Mouse (Mus musculus): Measurements from ENCODE around the gene Chaf1a. TPM values are rescaled to one million over a fixed set of nuclear protein-coding genes. Genes with fewer than 3 reads are reported as not detected.

The Chaf1a gene
- polyA plus RNA-seq, 1 experiment from 2014 or later: 12.7 TPM

DNA sequence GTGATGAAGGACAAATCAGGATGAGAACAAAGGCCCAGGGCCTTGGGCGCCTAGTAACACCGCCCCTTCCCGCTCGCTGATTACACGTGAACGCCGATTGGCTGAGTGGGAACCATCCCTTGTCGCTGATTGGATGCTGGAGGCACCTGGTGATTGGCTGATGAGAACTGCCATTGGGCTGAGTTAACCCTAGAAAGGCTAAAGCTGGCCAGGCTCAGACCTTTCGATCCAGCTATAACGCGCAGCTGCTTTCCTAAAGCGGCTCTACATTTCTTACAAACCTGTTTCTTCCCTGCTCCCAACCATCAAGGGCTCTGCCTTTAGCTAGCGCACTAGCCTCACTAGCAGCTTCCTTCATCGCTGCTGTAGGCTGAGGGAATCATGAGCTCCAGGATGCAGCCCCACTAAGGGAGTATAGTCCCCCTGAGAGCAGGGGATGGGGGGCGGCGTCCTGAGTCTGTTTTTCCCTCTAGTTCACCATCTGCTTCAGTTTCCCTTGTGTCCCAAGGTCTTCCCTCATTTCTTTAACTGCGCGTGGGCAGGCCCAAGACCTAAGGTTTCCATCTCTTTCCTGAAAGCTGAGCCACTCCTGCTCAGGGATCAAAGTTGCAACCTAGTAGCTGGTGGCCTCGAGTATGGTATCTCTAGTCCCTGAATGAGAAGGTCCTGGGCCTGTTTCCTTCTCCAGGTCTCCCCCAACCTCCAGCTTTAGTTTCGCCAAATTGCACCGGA is 31.7 kb upstream of the Chaf1a start:
- H3K27ac ChIP-seq (ENCODE audit: low read length): peak overlapping the region; percentile 92
- H3K36me3 ChIP-seq (ENCODE audit: control insufficient read depth, insufficient read depth): peaks cover 12% of the 10 kb centered on the region
- H3K27me3 ChIP-seq (ENCODE audit: control insufficient read depth, insufficient read depth, low read length): no peaks in the 10 kb centered on the region
- H3K9ac ChIP-seq (ENCODE audit: low read length): peak overlapping the region; percentile 85
- peak overlapping the region; percentile 89 for H3K4me3 ChIP-seq (ENCODE audit: low read length)
- H3K9me3 ChIP-seq (replicated peaks; ENCODE audit: control insufficient read depth, low read length): no peaks in the 10 kb centered on the region
- peaks cover 18% of the 10 kb centered on the region for H3K4me1 ChIP-seq (ENCODE audit: control insufficient read depth, insufficient read depth, low read length)
- under 1% methylated on average over 21 of the region's 21 CpGs for WGBS
- peak overlapping the region; percentile 91 for H3K4me2 ChIP-seq (ENCODE audit: low read depth, low read length)
- peak; percentile 88 for ATAC-seq (replicated peaks; ENCODE audit: extremely low read depth, insufficient read depth, low FRiP score)

DNA sequence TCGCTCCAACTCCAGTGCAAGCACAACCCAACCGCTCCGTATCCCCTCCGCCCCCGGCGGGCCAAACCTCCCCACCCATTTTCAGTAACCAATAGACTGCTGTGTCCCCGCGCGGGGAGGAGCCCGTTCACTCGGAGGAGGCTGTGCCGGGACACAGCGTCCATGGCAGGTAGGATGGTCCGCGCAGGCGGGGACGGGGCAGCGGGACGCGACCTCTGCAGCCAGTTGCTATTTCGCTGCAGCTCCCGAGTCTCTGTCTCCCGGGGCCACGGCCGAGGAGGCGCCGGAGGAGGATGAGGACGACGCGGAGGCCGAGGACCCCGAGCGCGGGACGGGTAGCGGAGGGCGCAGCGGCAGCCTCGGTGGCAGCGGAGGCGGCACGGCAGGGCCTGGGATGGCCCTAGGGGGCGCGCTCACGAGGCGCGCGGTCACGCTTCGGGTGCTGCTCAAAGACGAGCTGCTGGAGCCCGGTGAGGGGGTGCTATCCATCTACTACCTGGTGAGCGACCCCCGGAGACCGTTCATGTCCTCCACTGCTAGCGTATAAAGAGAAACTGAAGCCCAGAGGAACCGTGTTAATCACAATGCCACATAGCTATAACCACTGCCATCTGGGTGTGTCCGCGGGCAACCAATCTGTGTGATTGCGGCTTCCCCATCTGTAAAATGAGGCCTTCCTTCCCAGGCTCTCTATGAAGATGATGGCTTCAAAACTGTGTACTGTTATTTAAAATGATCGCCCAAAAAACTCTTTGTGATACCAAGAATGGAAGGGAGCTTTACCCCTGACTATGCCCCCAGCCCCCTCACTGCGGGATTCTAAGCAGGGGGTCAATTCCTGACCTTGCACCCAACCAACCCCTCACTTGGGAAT is 30.9 kb upstream of the Chaf1a start:
- Histone ChIP-seq H3K4me1 (ENCODE audit: control insufficient read depth, insufficient read depth, low read length) (peaks cover 18% of the 10 kb centered on the region), H3K4me2 (ENCODE audit: low read depth, low read length) (peak overlapping the region; percentile 91), H3K36me3 (ENCODE audit: control insufficient read depth, insufficient read depth) (peaks cover 13% of the 10 kb centered on the region), H3K27me3 (ENCODE audit: control insufficient read depth, insufficient read depth, low read length) (no peaks in the 10 kb centered on the region), H3K9me3 (replicated peaks; ENCODE audit: control insufficient read depth, low read length) (no peaks in the 10 kb centered on the region), H3K27ac (ENCODE audit: low read length) (peak overlapping the region; percentile 92), H3K4me3 (ENCODE audit: low read length) (peak overlapping the region; percentile 89), H3K9ac (ENCODE audit: low read length) (peak overlapping the region; percentile 85)
- peak; percentile 91 for ATAC-seq (replicated peaks; ENCODE audit: extremely low read depth, insufficient read depth, low FRiP score)
- 1% methylated on average over 62 of the region's 62 CpGs for WGBS

DNA sequence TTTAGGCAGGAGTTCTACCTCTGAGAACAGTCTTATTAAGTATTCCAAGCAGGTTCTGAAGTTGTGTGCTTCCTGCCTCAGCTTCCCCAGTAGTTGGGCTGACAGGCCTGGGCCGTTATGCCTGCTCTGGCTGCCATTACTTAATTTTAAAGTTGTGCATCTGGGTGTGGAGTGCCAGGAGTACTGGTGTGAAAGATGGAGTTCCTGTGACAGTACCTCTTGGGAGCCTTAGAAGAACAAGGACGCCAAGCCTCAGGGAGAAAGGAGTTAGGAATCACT is 30.3 kb upstream of the Chaf1a start:
- WGBS: 40% methylated on average over 2 of the region's 2 CpGs
- H3K9ac ChIP-seq (ENCODE audit: low read length): peak overlapping the region; percentile 85
- H3K27me3 ChIP-seq (ENCODE audit: control insufficient read depth, insufficient read depth, low read length): no peaks in the 10 kb centered on the region
- peak overlapping the region; percentile 91 for H3K4me2 ChIP-seq (ENCODE audit: low read depth, low read length)
- no peaks in the 10 kb centered on the region for H3K9me3 ChIP-seq (replicated peaks; ENCODE audit: control insufficient read depth, low read length)
- peaks cover 17% of the 10 kb centered on the region for H3K36me3 ChIP-seq (ENCODE audit: control insufficient read depth, insufficient read depth)
- peak overlapping the region; percentile 89 for H3K4me3 ChIP-seq (ENCODE audit: low read length)
- H3K4me1 ChIP-seq (ENCODE audit: control insufficient read depth, insufficient read depth, low read length): peaks cover 18% of the 10 kb centered on the region
- no peak for ATAC-seq (replicated peaks; ENCODE audit: extremely low read depth, insufficient read depth, low FRiP score)
- H3K27ac ChIP-seq (ENCODE audit: low read length): no peak overlapping the region

DNA sequence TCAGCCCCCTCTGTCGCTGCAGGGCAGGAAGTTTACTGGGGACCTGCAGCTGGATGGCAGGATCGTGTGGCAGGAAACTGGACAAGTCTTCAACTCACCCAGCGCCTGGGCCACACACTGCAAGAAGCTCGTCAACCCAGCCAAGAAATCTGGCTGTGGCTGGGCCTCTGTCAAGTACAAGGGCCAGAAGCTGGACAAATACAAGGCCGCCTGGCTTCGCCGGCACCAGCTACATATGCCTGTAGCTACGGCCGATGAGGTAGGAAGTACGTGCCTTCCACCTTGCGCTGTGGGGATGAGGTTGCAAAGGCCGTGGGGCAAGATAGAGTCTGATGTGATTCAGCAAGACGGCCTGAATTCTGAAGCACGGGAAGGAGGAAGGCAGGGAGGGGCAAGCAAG is 30.0 kb upstream of the Chaf1a start:
- H3K27ac ChIP-seq (ENCODE audit: low read length): no peak overlapping the region
- 67% methylated on average over 14 of the region's 14 CpGs for WGBS
- H3K4me1 ChIP-seq (ENCODE audit: control insufficient read depth, insufficient read depth, low read length): peaks cover 18% of the 10 kb centered on the region
- no peak overlapping the region; the same call in 1 of the 2 replicates for H3K4me3 ChIP-seq (ENCODE audit: low read length)
- H3K27me3 ChIP-seq (ENCODE audit: control insufficient read depth, insufficient read depth, low read length): no peaks in the 10 kb centered on the region
- H3K36me3 ChIP-seq (ENCODE audit: control insufficient read depth, insufficient read depth): peaks cover 21% of the 10 kb centered on the region
- H3K4me2 ChIP-seq (ENCODE audit: low read depth, low read length): peak overlapping the region; percentile 91
- no peak for ATAC-seq (replicated peaks; ENCODE audit: extremely low read depth, insufficient read depth, low FRiP score)
- no peaks in the 10 kb centered on the region for H3K9me3 ChIP-seq (replicated peaks; ENCODE audit: control insufficient read depth, low read length)
- H3K9ac ChIP-seq (ENCODE audit: low read length): peak overlapping the region; percentile 85

DNA sequence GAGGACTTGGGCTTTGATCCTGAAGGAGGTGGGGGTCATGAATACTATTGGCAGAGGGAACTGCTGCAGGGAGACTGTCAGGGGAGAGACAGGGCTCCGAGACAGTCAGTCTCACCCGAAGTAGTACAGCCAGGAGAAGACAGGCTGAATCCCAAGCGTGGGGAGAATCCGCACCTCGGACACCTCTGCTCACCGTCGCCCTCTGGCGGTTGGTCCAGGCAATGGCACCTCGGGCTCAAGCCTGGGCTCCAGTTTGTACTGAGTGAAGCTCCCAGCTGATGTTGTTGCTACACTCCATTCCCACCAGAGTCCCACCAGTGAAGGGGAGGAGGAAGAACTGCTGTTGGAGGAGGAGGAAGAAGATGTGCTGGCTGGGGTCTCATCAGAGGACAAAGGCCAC is 29.6 kb upstream of the Chaf1a start:
- no peak for ATAC-seq (replicated peaks; ENCODE audit: extremely low read depth, insufficient read depth, low FRiP score)
- H3K4me2 ChIP-seq (ENCODE audit: low read depth, low read length): peak overlapping the region; percentile 91; the same call in 1 of the 2 replicates
- peak overlapping the region; percentile 18; the same call in 1 of the 2 replicates for H3K9ac ChIP-seq (ENCODE audit: low read length)
- peaks cover 18% of the 10 kb centered on the region for H3K4me1 ChIP-seq (ENCODE audit: control insufficient read depth, insufficient read depth, low read length)
- 15% methylated on average over 9 of the region's 9 CpGs for WGBS
- H3K4me3 ChIP-seq (ENCODE audit: low read length): no peak overlapping the region
- no peaks in the 10 kb centered on the region for H3K27me3 ChIP-seq (ENCODE audit: control insufficient read depth, insufficient read depth, low read length)
- no peak overlapping the region for H3K27ac ChIP-seq (ENCODE audit: low read length)
- no peaks in the 10 kb centered on the region for H3K9me3 ChIP-seq (replicated peaks; ENCODE audit: control insufficient read depth, low read length)
- peaks cover 25% of the 10 kb centered on the region for H3K36me3 ChIP-seq (ENCODE audit: control insufficient read depth, insufficient read depth)

DNA sequence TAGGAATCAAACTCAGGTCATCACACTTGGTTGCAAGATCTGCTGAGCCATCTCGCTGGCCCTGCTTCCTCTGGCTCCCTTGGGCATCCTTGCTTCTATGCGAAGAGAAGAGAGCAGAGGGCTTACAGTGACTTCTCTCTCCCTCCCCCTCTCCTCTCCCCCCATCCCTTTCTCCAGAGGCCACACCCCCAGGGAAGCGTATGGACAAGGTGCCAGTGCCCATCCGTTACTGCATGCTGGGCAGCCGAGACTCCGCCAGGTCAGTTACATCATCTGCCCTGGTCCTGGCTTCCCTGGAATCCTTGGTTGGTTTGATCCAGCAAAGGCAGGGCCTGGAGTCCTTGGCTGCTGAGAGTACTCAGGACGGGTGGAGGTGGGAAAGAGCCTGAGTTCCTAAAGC is 28.8 kb upstream of the Chaf1a start:
- H3K4me2 ChIP-seq (ENCODE audit: low read depth, low read length): no peak overlapping the region
- H3K36me3 ChIP-seq (ENCODE audit: control insufficient read depth, insufficient read depth): peaks cover 33% of the 10 kb centered on the region
- H3K4me3 ChIP-seq (ENCODE audit: low read length): no peak overlapping the region
- H3K9me3 ChIP-seq (replicated peaks; ENCODE audit: control insufficient read depth, low read length): no peaks in the 10 kb centered on the region
- no peak overlapping the region for H3K27ac ChIP-seq (ENCODE audit: low read length)
- WGBS: 87% methylated on average over 7 of the region's 7 CpGs
- no peak overlapping the region for H3K9ac ChIP-seq (ENCODE audit: low read length)
- H3K4me1 ChIP-seq (ENCODE audit: control insufficient read depth, insufficient read depth, low read length): peaks cover 18% of the 10 kb centered on the region
- no peak for ATAC-seq (replicated peaks; ENCODE audit: extremely low read depth, insufficient read depth, low FRiP score)
- H3K27me3 ChIP-seq (ENCODE audit: control insufficient read depth, insufficient read depth, low read length): no peaks in the 10 kb centered on the region

DNA sequence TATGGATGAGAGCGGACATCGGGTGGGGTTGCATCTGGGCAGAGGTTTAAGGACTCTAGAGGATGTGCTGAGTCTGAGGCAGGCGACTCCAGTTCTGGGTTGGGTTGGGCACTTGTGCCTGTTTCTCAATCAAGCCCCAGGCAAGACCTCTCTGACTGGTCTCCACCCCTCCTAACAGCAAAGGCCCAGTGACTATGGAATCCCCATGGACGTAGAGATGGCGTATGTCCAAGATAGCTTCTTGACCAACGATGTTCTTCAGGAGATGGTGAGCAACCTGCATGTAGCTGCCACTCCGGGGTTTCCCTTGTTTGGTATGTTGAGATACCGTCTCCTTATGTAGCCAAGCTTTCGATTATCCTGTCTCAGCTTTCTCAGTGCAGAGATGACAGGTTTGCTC is 24.9 kb upstream of the Chaf1a start:
- Histone ChIP-seq H3K9me3 (replicated peaks; ENCODE audit: control insufficient read depth, low read length) (no peaks in the 10 kb centered on the region), H3K36me3 (ENCODE audit: control insufficient read depth, insufficient read depth) (peaks cover 49% of the 10 kb centered on the region), H3K4me3 (ENCODE audit: low read length) (no peak overlapping the region), H3K4me2 (ENCODE audit: low read depth, low read length) (no peak overlapping the region), H3K27me3 (ENCODE audit: control insufficient read depth, insufficient read depth, low read length) (no peaks in the 10 kb centered on the region), H3K4me1 (ENCODE audit: control insufficient read depth, insufficient read depth, low read length) (peaks cover 7% of the 10 kb centered on the region), H3K9ac (ENCODE audit: low read length) (no peak overlapping the region), H3K27ac (ENCODE audit: low read length) (no peak overlapping the region)
- ATAC-seq (replicated peaks; ENCODE audit: extremely low read depth, insufficient read depth, low FRiP score): no peak
- WGBS: 89% methylated on average over 9 of the region's 9 CpGs

DNA sequence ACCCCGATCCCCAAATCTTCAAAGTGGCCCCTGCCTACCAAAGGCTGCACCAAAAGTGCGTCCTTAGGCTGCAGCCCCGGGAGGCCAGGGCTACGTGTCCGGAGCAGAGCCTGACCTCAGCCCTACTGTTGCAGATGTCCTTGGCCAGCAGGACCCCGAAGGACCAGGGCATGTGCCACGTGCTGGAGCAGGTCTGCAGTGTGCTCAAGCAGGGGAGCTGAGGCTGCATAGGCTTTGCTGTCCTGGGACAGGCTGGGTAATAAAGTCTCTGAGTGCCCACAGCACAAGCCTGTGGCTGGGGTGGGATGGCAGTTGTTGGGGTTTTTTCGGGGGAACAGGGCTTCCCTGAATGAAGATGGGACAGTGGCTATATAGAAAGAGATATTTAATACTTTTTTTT is 23.9 kb upstream of the Chaf1a start:
- Histone ChIP-seq H3K4me2 (ENCODE audit: low read depth, low read length) (no peak overlapping the region), H3K9me3 (replicated peaks; ENCODE audit: control insufficient read depth, low read length) (no peaks in the 10 kb centered on the region), H3K36me3 (ENCODE audit: control insufficient read depth, insufficient read depth) (peaks cover 49% of the 10 kb centered on the region), H3K9ac (ENCODE audit: low read length) (no peak overlapping the region), H3K27ac (ENCODE audit: low read length) (no peak overlapping the region), H3K27me3 (ENCODE audit: control insufficient read depth, insufficient read depth, low read length) (no peaks in the 10 kb centered on the region), H3K4me1 (ENCODE audit: control insufficient read depth, insufficient read depth, low read length) (0 out of 2 replicates have a peak, but pooled peaks cover 4% of the 10 kb centered on the region), H3K4me3 (ENCODE audit: low read length) (no peak overlapping the region)
- WGBS: 83% methylated on average over 8 of the region's 8 CpGs
- ATAC-seq (replicated peaks; ENCODE audit: extremely low read depth, insufficient read depth, low FRiP score): no peak

All from heart, embryonic 16.5 days (tissue).